Mouse (Mus musculus) brain, embryonic 14.5 days (tissue): ENCODE measurements around the gene Nfkb1.

ENCODE experiments used
- CTCF ChIP-seq: fragments of 200-500 bp; IDR thresholded peaks from 2 replicates; pipeline ENCODE4 v1.5.1; 2012; ENCODE audit warnings: inconsistent platforms, mild to moderate bottlenecking, moderate library complexity, borderline replicate concordance; ENCODE audit not compliant: insufficient read depth, insufficient read length; ENCODE audit errors: extremely low read depth
- POLR2A ChIP-seq: fragments of 200-500 bp; IDR thresholded peaks from 2 replicates; pipeline ENCODE4 v1.6.1; 2012; ENCODE audit warnings: mild to moderate bottlenecking, inconsistent platforms, borderline replicate concordance; ENCODE audit not compliant: poor library complexity, insufficient read depth, insufficient read length, severe bottlenecking; ENCODE audit errors: extremely low read depth

DNA sequence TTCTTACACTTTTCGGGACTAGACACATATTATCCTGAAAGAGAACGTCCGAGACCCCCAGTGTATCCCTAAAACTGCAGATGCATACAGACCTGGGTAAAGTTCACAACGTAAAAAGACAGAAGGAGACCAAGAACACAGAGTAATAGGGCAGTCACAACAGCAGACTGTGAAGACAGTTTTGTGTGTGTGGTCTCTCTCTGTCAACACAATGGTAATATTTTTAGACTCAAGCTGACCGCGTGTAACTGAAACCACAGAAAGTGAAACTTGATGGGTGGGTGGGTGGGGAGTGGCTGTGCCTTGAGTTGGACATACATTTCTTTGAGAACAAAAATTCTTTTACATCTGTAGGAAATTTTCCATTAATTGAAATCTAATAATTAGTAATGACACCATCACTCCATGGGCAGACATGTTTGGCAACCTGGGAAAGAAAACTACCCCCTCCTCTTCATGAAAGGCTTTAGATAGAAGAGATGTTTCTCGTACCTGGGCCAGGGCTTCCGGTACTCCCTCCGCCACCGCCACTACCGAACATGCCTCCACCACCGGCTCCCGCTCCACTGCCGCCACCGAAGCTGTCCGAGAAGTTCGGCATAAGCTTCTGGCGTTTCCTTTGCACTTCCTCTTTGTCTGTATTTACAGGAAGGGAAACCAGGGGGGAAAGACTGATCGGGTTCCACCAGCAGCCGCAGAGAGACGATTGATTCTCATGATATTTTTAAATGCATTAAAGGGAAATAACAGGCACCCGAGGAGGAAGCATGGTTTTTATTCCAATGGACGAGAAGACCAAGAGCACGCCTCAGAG is 83.5 kb downstream of the Nfkb1 start:
- TF ChIP-seq POLR2A, result no peak
- no peak for TF ChIP-seq CTCF
